ENCODE assay signal across 13 mouse cellular contexts in the genomic region with DNA sequence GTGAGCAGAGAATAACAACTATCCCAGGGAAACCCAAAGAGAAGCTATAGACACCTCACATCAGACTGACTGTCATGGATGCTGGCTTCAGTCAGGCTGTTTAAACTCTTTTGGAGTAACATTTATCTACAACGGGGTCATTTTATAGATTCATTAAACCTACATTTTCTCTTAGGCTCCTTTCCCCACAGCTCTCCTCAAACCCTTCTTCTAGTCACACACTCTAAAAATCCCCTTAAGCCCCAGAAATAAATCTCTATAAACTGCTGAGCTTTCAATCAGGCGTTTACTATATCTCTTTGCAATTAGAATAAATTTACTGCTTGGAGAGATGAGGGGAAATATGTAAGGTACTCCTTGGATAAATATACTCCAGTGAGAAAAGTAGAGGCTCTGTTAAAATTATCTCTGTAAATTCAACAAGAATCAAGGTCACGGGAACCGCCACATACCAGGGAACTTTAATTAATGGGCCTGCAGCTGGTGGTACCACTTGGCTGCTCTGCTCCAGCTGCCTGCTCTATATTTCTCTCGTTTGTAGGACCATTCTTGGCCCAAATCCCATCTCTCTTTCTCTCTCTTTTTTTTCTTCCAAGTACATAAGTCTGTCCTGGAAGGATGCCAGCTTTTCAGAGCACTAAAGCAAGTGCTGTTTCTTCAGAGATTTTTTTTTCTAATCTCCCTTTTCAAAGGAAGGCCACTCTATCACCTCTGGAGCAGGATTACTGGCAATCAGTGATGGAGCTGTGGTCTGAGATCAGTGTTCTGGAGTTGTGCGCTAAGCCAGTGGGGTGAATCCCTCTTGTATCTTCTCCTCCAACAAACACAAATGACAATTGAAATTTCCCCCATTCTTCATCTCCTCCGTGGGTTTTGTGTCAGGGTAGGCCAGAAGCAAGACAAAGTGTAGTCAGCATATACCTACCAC. TPM values are rescaled to one million over a fixed set of nuclear protein-coding genes. Genes with fewer than 3 reads are reported as not detected.
A peak's percentile ranks its signal among the peaks of the same experiment; 100 is the strongest.
DNase-seq lines count a peak whose midpoint lies in the region; ATAC-seq and TF ChIP-seq lines count a peak whose summit lies in the region.
"Had no signal": no experiment of that assay in that cellular context is flagged by ENCODE, and none has a peak within 500 bp of the region (broad histone marks: within the 10 kb centered on the region; RNA-seq: fewer than 3 reads in every experiment).

No protein-coding gene starts in this region.

- 19% methylated on average over 7 of the region's 7 CpGs for WGBS in kidney, embryonic 15.5 days
- 35% methylated on average over 7 of the region's 7 CpGs for WGBS in kidney, adult 2 months
- 33% methylated on average over 7 of the region's 7 CpGs for WGBS in midbrain, embryonic 14.5 days

- H3K4me3 ChIP-seq in kidney, embryonic 15.5 days (replicated peaks) = no peak overlapping the region
- no peak overlapping the region for H3K4me3 ChIP-seq in kidney, adult 2 months (ENCODE audit: insufficient read depth, low read depth, low read length)
- no peak overlapping the region for H3K4me3 ChIP-seq in midbrain, embryonic 14.5 days (replicated peaks; ENCODE audit: low read depth, low read length)

- no peaks in the 10 kb centered on the region for H3K9me3 ChIP-seq in kidney, embryonic 15.5 days (replicated peaks)
- no peaks in the 10 kb centered on the region for H3K9me3 ChIP-seq in midbrain, embryonic 14.5 days (ENCODE audit: control insufficient read depth, low read length)

- DNase-seq in kidney, adult 2 months = no peak
- peak; percentile 48 for DNase-seq in 3T3-L1 (ENCODE audit: low read depth, low spot score)
- peak; percentile 76 for DNase-seq in brain, adult 2 months (ENCODE audit: low read depth, low spot score)
- peak; percentile 84 for DNase-seq in midbrain, embryonic 14.5 days
- DNase-seq in thymus, postnatal 4 days = no peak
- DNase-seq: cerebellum, postnatal 14 days had no signal

- no peak overlapping the region for H3K9ac ChIP-seq in kidney, embryonic 15.5 days
- no peak overlapping the region for H3K9ac ChIP-seq in midbrain, embryonic 14.5 days (replicated peaks; ENCODE audit: low read length)

- TF ChIP-seq CTCF in kidney, adult 2 months (conservative IDR thresholded peaks at IDR 0.05; ENCODE audit: insufficient read depth, insufficient read length, low read depth, low read length) = no peak

- peak; percentile 59; the same call in 1 of the 2 replicates for ATAC-seq in kidney, embryonic 15.5 days (replicated peaks; ENCODE audit: low FRiP score)
- ATAC-seq in midbrain, embryonic 14.5 days (ENCODE audit: low FRiP score, low TSS enrichment) = no peak
- no peak for ATAC-seq in megakaryocyte progenitor cell, adult 5-6 weeks (replicated peaks; ENCODE audit: poor library complexity)

- H3K4me1 ChIP-seq in kidney, embryonic 15.5 days = peaks cover 38% of the 10 kb centered on the region
- H3K4me1 ChIP-seq in kidney, adult 2 months (ENCODE audit: control insufficient read depth, insufficient read depth, low read length) = no peaks in the 10 kb centered on the region
- H3K4me1 ChIP-seq in midbrain, embryonic 14.5 days (ENCODE audit: control insufficient read depth, insufficient read depth, low read length) = peaks cover 17% of the 10 kb centered on the region

- H3K4me2 ChIP-seq in kidney, embryonic 15.5 days = no peak overlapping the region; the same call in 1 of the 2 replicates
- H3K4me2 ChIP-seq in midbrain, embryonic 14.5 days (ENCODE audit: low read length) = no peak overlapping the region

- TF ChIP-seq POLR2A in kidney, adult 2 months (IDR thresholded peaks at IDR 0.05; ENCODE audit: low read depth, low read length) = no peak

- H3K36me3 ChIP-seq in kidney, embryonic 15.5 days = peaks cover 18% of the 10 kb centered on the region; the same call in 1 of the 2 replicates
- no peaks in the 10 kb centered on the region for H3K36me3 ChIP-seq in kidney, adult 2 months (ENCODE audit: control insufficient read depth, insufficient read depth, low read length)
- no peaks in the 10 kb centered on the region for H3K36me3 ChIP-seq in midbrain, embryonic 14.5 days (ENCODE audit: control insufficient read depth, insufficient read depth, low read length)

- H3K27me3 ChIP-seq in kidney, embryonic 15.5 days = no peaks in the 10 kb centered on the region
- H3K27me3 ChIP-seq in kidney, adult 2 months (replicated peaks; ENCODE audit: control insufficient read depth, insufficient read depth, low read length) = no peaks in the 10 kb centered on the region
- no peaks in the 10 kb centered on the region for H3K27me3 ChIP-seq in midbrain, embryonic 14.5 days (ENCODE audit: control insufficient read depth, insufficient read depth, low read length)

- H3K27ac ChIP-seq in kidney, embryonic 15.5 days = peak overlapping the region; percentile 79
- H3K27ac ChIP-seq in kidney, adult 2 months (ENCODE audit: insufficient read depth, low read depth, low read length) = no peak overlapping the region
- H3K27ac ChIP-seq in midbrain, embryonic 14.5 days (replicated peaks; ENCODE audit: low read depth, low read length) = peak overlapping the region; percentile 43; the same call in 1 of the 2 replicates

RNA-seq across cellular contexts. Expression of a gene that starts 2.0 kb away (rescaled TPM):
- not detected in 2 replicates for polyA plus RNA-seq in kidney, embryonic 15.5 days (2015; fragmentation: Nextera tagmentation; extraction: Ambion mirVana)
- not detected in 2 replicates for polyA plus RNA-seq in kidney, adult 2 months (2012; rRNA removed)
- not detected in 2 replicates for polyA plus RNA-seq in midbrain, embryonic 14.5 days (2014; fragmentation: Nextera tagmentation; extraction: Ambion mirVana)
- not detected in 2 replicates for total RNA-seq in megakaryocyte progenitor cell, adult 5-6 weeks (2015)
- total RNA-seq in megakaryocyte progenitor cell, adult 5-6 weeks (2017) = not detected in 2 replicates
- total RNA-seq: granulocyte monocyte progenitor cell, adult 5-6 weeks; MEL; neutrophil, adult 5-6 weeks had no signal
- polyA plus RNA-seq: limb, embryonic 11.5 days; urinary bladder, adult 2 months had no signal

RNA-seq across cellular contexts. Expression of a gene that starts 36.5 kb away (rescaled TPM):
- 126 and 130 TPM in 2 replicates for polyA plus RNA-seq in kidney, embryonic 15.5 days (2015; fragmentation: Nextera tagmentation; extraction: Ambion mirVana)
- polyA plus RNA-seq in kidney, adult 2 months (2012; rRNA removed) = 16.9 and 20.8 TPM in 2 replicates
- not detected in 2 replicates for polyA plus RNA-seq in midbrain, embryonic 14.5 days (2014; fragmentation: Nextera tagmentation; extraction: Ambion mirVana)
- not detected in 2 replicates for total RNA-seq in megakaryocyte progenitor cell, adult 5-6 weeks (2015)
- not detected in 2 replicates for total RNA-seq in megakaryocyte progenitor cell, adult 5-6 weeks (2017)
- total RNA-seq: granulocyte monocyte progenitor cell, adult 5-6 weeks; MEL; neutrophil, adult 5-6 weeks had no signal

Comparison
In these comparisons a context has a peak if more than half of its experiments do, and no peak if none do; other contexts are left out.
1. DNase-seq: peak in 3T3-L1 (single experiment), brain, adult 2 months (single experiment) and midbrain, embryonic 14.5 days (single experiment); none in kidney, adult 2 months (single experiment) and thymus, postnatal 4 days (single experiment).
2. RNA of a gene that starts 36.5 kb away (polyA plus RNA-seq): 126 to 130 TPM in kidney, embryonic 15.5 days and 16.9 to 20.8 TPM in kidney, adult 2 months; not detected in midbrain, embryonic 14.5 days; every median in the first group is over 10 times any median in the second.